Mouse (Mus musculus): Measurements from ENCODE around the gene Gm614.

The Gm614 gene

DNA sequence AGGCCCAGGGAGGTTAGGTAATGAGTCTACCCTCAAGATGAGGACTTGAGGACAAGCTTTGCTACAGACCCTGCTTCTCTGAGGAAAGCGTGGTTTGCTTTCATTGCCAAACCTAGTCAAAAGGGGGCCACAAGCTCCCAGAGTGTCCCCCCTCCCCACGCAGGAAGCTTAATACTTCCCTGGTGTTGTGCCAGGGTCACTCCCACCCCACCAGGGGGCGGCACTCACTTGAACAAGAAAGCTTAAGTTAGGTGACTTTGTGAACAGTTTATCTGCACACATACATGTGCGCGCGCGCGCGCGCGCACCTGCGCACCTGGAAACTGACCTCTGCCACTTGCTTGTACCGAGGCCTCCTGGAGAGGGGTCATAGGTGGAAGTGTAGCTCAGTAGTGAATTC, 7.2 kb downstream of the Gm614 start:
- no peak for DNase-seq (ENCODE audit: low spot score)

DNA sequence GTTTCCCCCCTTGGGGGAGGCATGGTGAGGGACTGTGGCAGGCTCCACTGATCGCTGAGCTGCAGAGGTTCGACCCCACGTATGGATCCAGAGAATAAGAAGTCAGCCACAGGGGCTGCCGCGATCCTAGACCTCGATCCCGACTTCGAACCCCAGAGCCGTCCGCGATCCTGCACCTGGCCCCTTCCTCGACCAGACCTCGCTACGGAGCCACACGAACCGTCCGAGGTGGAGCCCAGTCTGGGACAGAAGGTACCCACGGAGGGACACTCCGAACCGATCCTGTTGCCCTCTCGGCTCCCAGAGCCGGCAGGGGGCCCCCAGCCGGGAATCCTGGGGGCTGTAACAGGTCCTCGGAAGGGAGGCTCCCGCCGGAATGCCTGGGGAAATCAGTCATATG, 9.1 kb downstream of the Gm614 start:
- no peak for DNase-seq (ENCODE audit: low spot score)

DNA sequence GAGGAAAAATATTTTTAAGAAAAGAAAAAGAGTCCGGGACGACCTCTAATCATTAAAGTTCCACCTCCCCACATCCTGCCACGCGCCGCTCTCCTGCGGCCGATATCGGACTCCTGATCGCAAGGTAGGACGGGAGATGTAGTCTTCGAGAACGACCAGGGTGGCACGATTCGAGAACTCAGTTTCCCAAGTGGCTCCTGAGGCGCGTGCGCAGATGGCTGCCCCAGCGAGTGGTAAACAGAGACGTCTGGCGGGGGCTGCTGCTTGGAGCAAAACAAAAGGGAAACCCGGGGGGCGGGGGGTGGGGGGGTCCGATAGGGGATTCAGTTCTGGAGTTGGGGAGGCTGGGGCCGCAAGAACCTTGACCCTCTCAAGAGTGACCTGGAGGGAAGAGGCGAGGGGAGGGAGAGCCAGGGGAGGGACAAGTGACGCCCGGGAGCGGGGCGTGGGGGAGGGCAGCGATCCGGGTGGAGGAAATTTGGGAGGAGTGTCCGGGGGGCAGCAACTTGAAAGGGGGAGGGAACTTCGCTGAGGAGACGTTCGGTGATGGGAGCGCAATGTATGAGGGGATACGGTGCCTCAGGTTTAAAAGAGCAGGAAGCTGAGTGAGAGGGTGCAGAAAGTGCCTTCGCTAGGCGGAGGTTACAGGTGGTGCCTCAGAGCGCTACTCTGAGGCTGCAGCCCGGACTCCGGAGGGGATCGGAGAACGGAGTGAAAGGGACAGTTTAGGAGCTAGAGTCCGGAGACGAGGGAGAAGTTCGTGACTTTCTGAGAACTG, 9.7 kb downstream of the Gm614 start, which contains the start of gene Foxo4:
Gene Foxo4 (plus strand): TSS at position 577 of the 778 bp plus-strand sequence.
- peak; percentile 71 for DNase-seq (ENCODE audit: low spot score)

DNA sequence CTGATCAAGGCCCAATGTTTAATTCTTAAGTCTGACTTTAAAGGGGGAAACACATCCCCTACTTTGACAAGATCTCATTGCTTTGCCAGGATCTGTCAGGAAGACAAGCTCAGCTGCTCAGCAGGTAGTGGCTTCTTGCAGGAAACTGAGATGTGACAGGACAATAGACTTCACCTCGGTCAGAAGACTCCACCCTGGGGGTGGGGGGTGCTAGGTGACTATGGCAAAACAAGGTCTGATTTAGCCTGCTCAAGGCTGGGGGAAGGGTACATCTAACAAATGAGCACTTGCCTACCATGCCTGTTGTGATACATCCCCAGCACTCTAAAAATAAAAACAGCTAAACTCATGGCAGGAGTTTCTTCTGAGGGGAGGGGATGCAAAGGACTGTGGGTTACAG, 18.8 kb downstream of the Gm614 start:
- no peak for DNase-seq (ENCODE audit: low spot score)

DNA sequence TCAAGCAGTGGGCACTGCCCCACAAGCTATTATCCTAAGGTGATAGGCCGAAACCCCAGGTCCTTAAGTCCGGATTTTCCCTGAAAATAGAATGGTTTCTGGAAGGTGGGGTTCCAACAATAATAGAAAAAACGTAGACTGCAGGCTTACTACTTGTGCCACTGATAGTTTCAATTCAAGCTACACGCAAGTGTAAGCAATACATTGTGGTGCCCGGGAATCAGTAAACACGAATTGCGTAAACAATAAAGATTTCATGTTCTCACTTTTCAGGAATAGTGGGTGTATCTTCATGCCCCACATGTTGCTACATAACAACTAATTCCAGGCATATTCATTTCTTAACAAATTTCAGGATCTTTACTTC, 41.0 kb downstream of the Gm614 start:
- DNase-seq (ENCODE audit: low spot score): no peak

DNA sequence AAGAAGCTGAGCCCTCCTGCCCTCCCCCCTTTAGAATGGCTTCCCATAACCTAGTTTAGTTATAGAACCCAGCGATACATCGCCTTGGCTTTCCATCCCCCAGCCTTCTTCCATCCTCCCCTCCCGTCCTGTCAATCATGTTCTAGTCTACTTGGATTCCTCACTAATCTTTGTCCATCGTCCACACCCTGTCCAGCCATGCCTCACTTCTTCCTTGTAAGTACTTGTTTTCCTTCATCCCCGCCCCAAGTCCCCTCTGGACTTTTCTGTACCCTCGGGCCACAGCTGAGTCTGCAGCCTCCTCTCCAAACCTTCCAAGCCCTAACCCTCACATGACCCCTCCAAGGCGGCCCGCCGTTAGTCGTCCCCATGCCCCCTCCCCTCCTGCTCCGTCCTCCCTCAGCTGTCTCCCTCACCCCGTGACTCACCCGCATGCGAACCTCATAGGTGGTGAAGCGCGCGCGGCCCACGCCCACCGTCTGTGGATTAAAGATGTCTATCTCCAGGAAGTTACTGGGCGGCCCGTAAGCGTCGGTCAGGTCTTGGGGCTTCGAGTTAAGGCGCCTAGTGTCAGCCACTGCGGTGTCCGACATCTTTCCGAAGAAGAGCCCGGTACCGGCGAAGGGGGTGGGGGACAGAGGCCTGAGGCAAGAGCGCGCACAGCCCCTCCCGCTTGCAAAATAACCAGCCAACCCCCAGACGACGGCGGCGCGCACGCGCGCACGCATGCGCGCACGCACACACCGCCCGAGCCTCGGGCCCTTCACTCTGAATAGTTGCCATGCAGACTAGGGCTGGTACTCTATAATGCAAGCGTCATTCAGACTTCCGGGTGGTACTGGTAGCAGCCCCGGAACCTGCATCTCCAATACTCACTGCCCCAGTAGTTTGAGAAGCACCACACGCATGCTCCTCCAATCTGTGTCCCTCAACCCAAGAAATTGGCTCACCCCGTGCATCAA, 41.7 kb downstream of the Gm614 start, which contains the start of gene Snx12:
Gene Snx12 (minus strand): TSS at position 730 of the 962 bp plus-strand sequence.
- peak; percentile 95 for DNase-seq (ENCODE audit: low spot score)
